Mouse (Mus musculus) heart, adult 9 months (tissue): ENCODE measurements at regions not wholly inside any gene's neighbourhood (a gene's known extent, or its start where the extent isn't known, plus 50 kb on each side); places are given as distances from the start of the nearest gene placed in this dataset.

Experiments used
- DNase-seq, 2 experiments: peaks; one replicate each; pipeline ENCODE4 v3.0.0; 2022; ENCODE audit warnings: low spot score in 2 of 2

DNA sequence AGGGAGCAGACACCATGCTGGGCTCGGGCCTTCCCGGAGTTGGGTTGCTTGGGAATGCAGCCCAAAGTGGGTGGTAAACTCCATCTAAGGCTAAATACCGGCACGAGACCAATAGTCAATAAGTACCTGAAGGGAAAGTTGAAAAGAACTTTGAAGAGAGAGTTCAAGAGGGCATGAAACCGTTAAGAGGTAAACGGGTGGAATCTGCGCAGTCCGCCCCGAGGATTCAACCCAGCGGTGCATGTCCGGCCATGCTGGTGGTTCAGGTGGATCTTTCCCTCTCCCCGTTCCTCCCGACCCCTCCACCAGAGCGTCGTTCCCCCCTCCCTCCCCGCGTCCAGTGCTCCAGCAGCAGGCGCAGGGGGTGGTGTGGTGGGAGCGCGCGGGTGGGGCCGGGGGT, 179.1 kb upstream of the Arhgef26 start:
- peak in 1 of 2 experiments; percentile 14 for DNase-seq

DNA sequence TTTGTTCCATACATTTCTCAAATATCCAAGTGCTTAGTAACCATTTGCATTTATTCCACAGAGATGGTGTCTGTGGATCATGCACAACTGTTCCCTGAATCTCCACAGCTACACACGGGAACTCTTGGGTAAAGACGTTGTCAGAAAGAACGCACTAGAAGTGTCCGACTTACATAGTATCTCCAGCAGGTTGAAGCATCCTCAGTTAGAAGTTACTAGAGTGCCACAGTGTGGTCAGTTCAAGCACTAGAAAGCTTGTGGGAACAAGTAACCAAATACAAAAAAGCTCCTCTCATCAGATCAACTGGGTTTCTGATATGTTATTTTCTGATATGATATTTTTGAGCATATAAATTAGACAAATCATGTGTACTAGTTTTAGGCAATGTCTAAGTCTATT, 167.5 kb upstream of the Arhgef26 start:
- DNase-seq, result no peak

DNA sequence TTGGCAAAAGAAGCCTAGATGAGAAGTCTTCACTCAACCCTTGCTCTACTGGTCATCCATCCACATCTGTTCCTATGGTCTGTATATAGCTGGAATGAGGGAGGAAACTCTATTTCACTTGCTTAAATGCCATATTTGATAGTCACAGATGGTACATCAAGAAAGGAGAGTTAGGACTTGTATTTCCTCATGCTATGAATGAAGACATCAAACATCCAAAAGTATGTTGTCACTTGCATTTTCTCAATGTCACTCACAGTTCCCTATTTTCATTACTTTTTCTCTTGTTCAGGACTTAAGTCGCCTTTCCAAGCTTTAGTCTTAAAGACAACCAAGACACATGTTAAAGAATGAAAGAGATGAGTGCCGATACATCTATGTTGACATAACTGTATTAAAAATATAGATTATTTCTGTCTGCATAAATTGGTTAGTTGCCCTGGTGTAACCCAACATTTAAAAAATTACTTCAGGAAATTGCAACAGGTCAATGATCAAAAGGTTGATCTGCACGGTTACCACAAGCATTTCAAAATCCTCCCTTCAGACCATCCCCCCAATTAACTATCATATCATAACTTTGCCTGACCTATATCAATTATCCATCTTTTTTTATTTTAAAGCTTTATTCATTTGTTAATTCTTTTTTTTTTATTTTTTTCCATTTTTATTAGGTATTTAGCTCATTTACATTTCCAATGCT, 150.2 kb upstream of the Arhgef26 start:
- no peak for DNase-seq

DNA sequence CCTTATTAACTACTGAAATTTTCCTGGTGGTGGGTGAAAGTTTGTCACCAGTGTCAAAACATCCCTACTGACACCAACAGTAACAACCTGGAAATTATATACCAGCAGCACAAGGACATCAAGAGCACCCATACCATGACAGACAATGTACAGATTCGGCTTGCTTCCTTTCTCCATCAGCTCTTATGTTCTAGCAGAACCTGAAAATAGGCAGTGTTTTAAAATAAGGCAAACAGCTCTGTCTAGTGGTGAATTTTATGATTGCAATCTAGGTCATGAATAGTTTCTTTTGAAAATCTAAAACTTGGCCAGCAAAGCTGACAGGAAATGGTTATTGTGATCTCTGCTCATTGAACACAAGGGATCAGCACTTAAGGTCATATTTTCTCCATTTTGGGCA, 145.7 kb upstream of the Arhgef26 start:
- DNase-seq, result no peak

DNA sequence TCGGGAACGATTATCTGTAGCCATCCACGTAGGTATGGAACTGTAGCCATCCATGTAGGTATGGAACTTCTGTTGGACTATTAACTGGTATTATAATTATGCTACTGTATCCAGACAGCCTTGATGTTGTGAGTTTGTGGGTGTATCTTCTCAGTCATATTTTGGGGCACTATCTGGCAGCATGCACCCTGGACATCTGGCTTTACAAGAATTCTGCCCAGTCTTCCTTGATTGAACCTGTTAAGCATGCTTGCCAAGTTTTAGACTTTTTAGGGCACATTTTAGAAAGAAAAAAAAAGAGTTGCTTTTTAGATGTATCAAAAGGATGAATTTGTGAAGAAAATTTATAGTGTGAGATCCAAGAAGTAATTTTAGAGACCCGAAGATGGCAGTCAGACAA, 143.7 kb upstream of the Arhgef26 start:
- DNase-seq, result no peak

DNA sequence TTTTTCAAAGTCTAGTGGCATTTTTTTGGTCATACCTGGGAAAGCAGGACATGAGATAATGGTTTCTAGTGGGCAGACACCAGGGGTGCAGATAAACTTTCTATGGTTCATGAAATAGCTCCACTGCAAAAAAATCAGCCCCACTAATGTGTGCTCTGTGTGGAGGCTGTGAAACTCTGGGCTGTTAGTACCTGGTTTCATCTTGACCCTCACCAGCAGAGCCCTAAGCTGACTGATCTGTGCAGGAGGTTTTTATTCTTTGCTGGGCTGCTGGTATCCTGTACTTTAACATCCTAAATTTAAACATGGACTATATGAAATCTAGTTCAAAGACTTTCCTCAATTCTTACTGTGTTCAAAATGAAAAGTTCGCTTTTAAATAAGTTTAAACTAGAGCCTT, 141.5 kb upstream of the Arhgef26 start:
- DNase-seq, result no peak

DNA sequence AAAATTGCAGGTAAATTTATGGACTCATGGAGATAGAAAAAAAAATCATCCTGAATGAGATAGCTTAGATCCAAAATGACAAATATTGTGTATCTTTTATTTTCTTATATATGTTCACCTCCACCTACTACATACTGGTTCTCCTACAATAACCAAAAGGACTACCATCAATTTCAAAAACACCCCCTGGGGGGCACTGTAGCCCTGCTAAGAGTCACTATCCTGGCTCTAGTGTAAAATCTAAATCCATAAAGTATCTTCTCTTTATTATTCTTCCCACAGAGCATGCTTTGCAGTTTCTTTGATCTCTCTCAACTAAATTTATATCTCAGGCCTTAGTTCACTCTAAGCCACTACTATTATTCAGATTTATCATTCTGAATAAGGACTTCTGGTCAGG, 122.3 kb upstream of the Arhgef26 start:
- DNase-seq, result no peak

DNA sequence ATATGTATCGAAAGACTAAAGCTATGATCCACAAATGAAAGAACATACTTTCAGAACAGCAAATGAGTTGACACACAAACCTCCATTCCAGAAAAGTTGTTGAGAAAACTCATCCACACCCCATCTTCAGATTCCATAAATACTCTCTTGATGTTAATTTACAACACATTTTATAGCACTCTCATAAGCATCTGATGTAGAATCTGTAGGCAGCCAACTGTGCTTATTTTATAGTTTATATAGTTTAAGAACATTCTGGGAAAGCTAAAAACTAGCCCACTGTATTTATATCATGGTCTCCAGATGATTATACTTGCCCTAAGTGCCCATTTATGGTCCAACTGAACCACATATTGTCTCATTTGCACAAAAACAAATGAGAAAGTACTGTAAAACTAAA, 120.8 kb upstream of the Arhgef26 start:
- DNase-seq, result no peak

DNA sequence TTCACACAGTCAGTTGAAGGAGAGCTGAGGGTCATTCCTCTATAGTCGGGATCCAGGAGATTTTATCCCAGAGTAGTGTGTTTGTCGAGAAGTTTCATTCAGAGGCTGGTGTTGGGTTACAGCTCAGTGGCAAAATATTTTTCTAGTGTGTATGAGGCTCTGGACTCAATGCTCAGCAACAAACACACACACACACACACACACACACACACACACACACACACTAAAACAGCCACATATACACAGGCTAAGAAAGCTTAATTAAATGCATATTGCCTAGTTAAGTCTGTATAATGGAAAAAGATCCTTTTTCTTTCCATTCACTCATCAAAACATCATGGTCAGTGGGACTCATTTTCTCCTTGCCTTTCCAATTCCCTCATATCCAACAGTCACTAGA, 110.4 kb upstream of the Arhgef26 start:
- no peak for DNase-seq

DNA sequence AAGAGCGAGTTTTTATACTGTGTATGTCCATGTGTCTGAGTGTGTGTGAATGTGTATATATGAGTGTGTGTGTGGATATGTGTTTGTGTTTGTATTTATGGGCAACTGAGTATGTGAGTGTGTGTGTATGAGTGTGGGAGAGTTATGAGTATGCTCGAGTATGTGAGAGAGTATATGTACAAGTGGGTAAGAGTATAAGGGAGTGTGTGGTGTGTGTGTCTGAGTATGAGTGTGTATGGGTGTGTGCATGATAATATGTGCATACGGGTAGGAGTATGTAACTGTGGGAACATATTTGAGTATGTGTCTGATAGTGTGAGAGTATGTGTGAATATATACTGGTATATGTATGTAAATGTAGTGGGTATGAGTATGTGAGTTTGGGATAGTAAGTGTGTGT, 110.0 kb upstream of the Arhgef26 start:
- no peak for DNase-seq

DNA sequence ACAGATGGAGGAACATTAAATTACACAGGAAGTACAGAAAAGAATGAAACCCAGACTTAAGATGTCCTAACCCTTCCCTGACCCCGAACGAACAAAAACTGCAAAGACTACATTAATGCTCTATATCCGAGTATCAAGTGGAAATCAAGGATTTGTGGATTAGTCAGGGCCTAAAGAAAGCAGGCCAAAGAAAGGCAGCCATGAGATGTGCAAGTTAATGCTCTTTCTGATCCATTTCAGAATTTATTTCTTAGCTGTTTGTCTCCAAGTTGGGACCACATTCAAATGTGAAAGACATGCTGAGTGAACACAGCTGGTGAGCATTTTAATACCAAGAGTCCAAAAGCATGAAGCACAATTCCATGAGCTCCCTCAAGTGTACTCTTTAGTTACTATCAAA, 97.1 kb upstream of the Arhgef26 start:
- DNase-seq, result no peak

DNA sequence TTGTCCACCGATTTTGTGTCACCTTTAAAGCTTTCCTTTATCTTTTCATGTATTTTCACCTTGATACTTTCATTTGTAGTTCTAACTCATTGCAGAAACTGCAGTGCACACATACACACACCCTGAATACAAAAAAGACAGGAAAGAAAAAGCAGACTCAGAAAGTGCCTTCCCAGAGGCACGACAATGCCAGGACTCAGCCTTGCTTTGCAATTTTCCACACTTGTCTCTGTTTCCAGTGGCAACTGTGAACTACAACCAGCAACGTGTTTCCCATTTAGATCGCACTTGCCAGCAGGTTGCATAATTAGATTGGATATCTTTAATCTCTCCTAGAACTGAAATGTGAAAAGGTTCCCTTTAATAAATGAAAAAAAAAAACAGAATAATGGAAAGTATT, 66.4 kb upstream of the Arhgef26 start:
- no peak for DNase-seq

DNA sequence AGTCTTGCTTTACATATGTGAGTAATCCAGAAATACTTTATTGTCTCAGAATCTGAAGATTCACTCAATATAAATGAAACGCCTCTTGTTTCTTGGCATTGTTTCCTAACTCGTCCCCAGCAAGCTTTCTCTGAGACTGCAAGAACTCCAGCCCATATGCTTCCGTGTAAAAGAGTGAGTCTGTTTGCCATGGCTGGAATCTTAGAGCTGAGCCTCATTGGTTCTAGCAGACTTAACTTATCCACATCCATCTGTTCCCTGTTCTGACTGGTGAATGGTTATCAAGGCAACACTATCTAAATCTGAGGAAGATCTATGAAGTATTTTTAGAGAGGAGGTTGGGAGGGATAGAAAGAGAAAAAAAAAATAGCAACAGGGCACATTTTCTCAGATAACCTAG, 59.9 kb upstream of the Arhgef26 start:
- no peak for DNase-seq

DNA sequence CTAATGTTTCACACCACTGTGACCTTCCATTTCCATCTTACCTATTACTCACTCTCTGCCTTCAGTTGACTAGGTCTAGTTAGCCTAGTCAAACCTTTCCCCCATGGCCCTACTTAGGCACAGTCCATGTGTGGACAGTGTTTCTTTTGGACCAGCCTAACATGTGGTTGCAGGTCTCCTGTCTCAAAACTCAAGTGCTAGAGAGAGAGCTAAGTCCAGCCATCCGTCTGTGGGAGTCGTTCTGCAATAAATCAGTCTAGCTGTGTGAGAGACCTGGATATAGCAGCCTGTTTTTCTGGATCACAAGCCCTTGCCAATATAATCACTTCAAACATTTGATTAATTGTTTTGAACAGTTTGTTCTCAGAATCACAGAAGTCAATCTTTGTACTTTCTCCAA, 57.2 kb upstream of the Arhgef26 start:
- no peak for DNase-seq
